Comparison of ENCODE assay signal across 9 mouse cellular contexts in genomic region chr1:171110659-171111019, GRCm38 (mm10). TPM values are rescaled to one million over a fixed set of nuclear protein-coding genes. Genes with fewer than 3 reads are reported as not detected.
DNase-seq lines count a peak whose midpoint lies in the region; ATAC-seq and TF ChIP-seq lines count a peak whose summit lies in the region.
"Had no signal": no experiment of that assay in that cellular context is flagged by ENCODE, and none has a peak within 500 bp of the region (broad histone marks: within the 10 kb centered on the region; RNA-seq: fewer than 3 reads in every experiment).

No protein-coding gene starts in this region.

- no peaks in the 10 kb centered on the region for H3K9me3 ChIP-seq in embryonic facial prominence, embryonic 12.5 days
- H3K9me3 ChIP-seq in hindbrain, embryonic 15.5 days, result no peaks in the 10 kb centered on the region

- H3K36me3 ChIP-seq in embryonic facial prominence, embryonic 12.5 days, result no peaks in the 10 kb centered on the region
- no peaks in the 10 kb centered on the region for H3K36me3 ChIP-seq in hindbrain, embryonic 15.5 days
- H3K36me3 ChIP-seq in myocyte (ENCODE audit: control insufficient read depth, insufficient read depth), result no peaks in the 10 kb centered on the region

- H3K9ac ChIP-seq in embryonic facial prominence, embryonic 12.5 days, result peak overlapping the region; percentile 42
- H3K9ac ChIP-seq in hindbrain, embryonic 15.5 days, result peak overlapping the region; percentile 33

- no peak for TF ChIP-seq CTCF in layer of hippocampus, adult 2 months (conservative IDR thresholded peaks at IDR 0.05)

- H3K27me3 ChIP-seq in embryonic facial prominence, embryonic 12.5 days, result no peaks in the 10 kb centered on the region
- H3K27me3 ChIP-seq in hindbrain, embryonic 15.5 days, result no peaks in the 10 kb centered on the region
- H3K27me3 ChIP-seq in myocyte (ENCODE audit: control insufficient read depth, insufficient read depth, insufficient read length), result no peaks in the 10 kb centered on the region

- H3K4me1 ChIP-seq in embryonic facial prominence, embryonic 12.5 days, result peaks cover 5% of the 10 kb centered on the region; the same call in 1 of the 2 replicates
- H3K4me1 ChIP-seq in hindbrain, embryonic 15.5 days (replicated peaks), result peaks cover 36% of the 10 kb centered on the region

- H3K4me3 ChIP-seq in layer of hippocampus, adult 2 months, result peak overlapping the region; percentile 84
- H3K4me3 ChIP-seq in embryonic facial prominence, embryonic 12.5 days, result peak overlapping the region; percentile 48
- H3K4me3 ChIP-seq in hindbrain, embryonic 15.5 days, result peak overlapping the region; percentile 61
- peak overlapping the region; percentile 54 for H3K4me3 ChIP-seq in myocyte

- no peak for ATAC-seq in embryonic facial prominence, embryonic 12.5 days (ENCODE audit: insufficient number of reproducible peaks, insufficient read depth, low FRiP score, low TSS enrichment)
- ATAC-seq in hindbrain, embryonic 15.5 days (ENCODE audit: low FRiP score, low read depth), result peak; percentile 71

- H3K4me2 ChIP-seq in embryonic facial prominence, embryonic 12.5 days (replicated peaks), result peak overlapping the region; percentile 62
- peak overlapping the region; percentile 70 for H3K4me2 ChIP-seq in hindbrain, embryonic 15.5 days
- H3K4me2 ChIP-seq in myocyte (ENCODE audit: low read depth), result peak overlapping the region; percentile 71

- no peak for TF ChIP-seq POLR2A in myocyte (IDR thresholded peaks at IDR 0.05; ENCODE audit: insufficient read length, low read depth)

- 8% methylated on average over 15 of the region's 15 CpGs for whole genome bisulfite sequencing in embryonic facial prominence, embryonic 12.5 days
- 7% methylated on average over 15 of the region's 15 CpGs for WGBS in hindbrain, embryonic 15.5 days

- no peaks in the 10 kb centered on the region for H3K79me2 ChIP-seq in myocyte (ENCODE audit: control insufficient read depth, insufficient read depth)

- DNase-seq in layer of hippocampus, adult 2 months (ENCODE audit: low spot score in 2 of 2), result no peak
- DNase-seq in layer of hippocampus, adult 9-11 months, result no peak
- DNase-seq in urinary bladder, postnatal 10 days (ENCODE audit: low spot score), result no peak
- DNase-seq in urinary bladder, postnatal 4 days (ENCODE audit: low spot score in 2 of 2), result no peak
- no peak for DNase-seq in spleen, adult 18-20 months

- H3K27ac ChIP-seq in layer of hippocampus, adult 2 months, result peak overlapping the region; percentile 81
- H3K27ac ChIP-seq in embryonic facial prominence, embryonic 12.5 days, result peak overlapping the region; percentile 70
- peak overlapping the region; percentile 77 for H3K27ac ChIP-seq in hindbrain, embryonic 15.5 days (replicated peaks)

- no peak overlapping the region for H3ac ChIP-seq in myocyte (ENCODE audit: control insufficient read depth, insufficient read length)

TF ChIP-seq in myocyte, 11 proteins besides CTCF, POLR2A, EP300 and RAD21:
- TF ChIP-seq MYOG (IDR thresholded peaks at IDR 0.05; ENCODE audit: control insufficient read depth in 1 of 3, insufficient read depth in 1 of 3, insufficient read length in 2 of 3, low read depth in 2 of 3), result no peak

RNA-seq across cellular contexts. Expression of gene Cfap126, which starts 3.1 kb away (rescaled TPM):
- 1 to 10 TPM in 1 of 2 experiments, under 1 TPM in 1; 0.76 to 2.4 TPM for total RNA-seq in layer of hippocampus, adult 2 months (2021)
- polyA plus RNA-seq in embryonic facial prominence, embryonic 12.5 days (2016; fragmentation: Nextera tagmentation; extraction: Ambion mirVana), result 1.4 and 1.8 TPM in 2 replicates
- 7.7 and 14.1 TPM in 2 replicates for polyA plus RNA-seq in hindbrain, embryonic 15.5 days (2015; fragmentation: Nextera tagmentation; extraction: Ambion mirVana)
- polyA plus RNA-seq in myocyte (2012; fragmentation: generic; extraction: Trizol), result 2.2 TPM
- total RNA-seq: neutrophil, adult 5-6 weeks had no signal

RNA-seq across cellular contexts. Expression of gene Sdhc, which starts 39.8 kb away (rescaled TPM):
- total RNA-seq in layer of hippocampus, adult 2 months (2021), result 100 to 1,000 TPM; 185 to 201 TPM
- polyA plus RNA-seq in embryonic facial prominence, embryonic 12.5 days (2016; fragmentation: Nextera tagmentation; extraction: Ambion mirVana), result 210 and 216 TPM in 2 replicates
- polyA plus RNA-seq in hindbrain, embryonic 15.5 days (2015; fragmentation: Nextera tagmentation; extraction: Ambion mirVana), result 290 and 297 TPM in 2 replicates
- 169 TPM for polyA plus RNA-seq in myocyte (2012; fragmentation: generic; extraction: Trizol)

RNA-seq across cellular contexts. Expression of gene Mpz, which starts 39.9 kb away (rescaled TPM):
- not detected for total RNA-seq in layer of hippocampus, adult 2 months (2021)
- 4.5 and 4.7 TPM in 2 replicates for polyA plus RNA-seq in embryonic facial prominence, embryonic 12.5 days (2016; fragmentation: Nextera tagmentation; extraction: Ambion mirVana)
- 4.2 and 7.7 TPM in 2 replicates for polyA plus RNA-seq in hindbrain, embryonic 15.5 days (2015; fragmentation: Nextera tagmentation; extraction: Ambion mirVana)
- 0.11 TPM for polyA plus RNA-seq in myocyte (2012; fragmentation: generic; extraction: Trizol)
- total RNA-seq: neutrophil, adult 5-6 weeks had no signal

RNA-seq across cellular contexts. Expression of gene Fcgr3, which starts 45.9 kb away (rescaled TPM):
- 10 to 100 TPM; 12.0 to 12.3 TPM for total RNA-seq in layer of hippocampus, adult 2 months (2021)
- polyA plus RNA-seq in embryonic facial prominence, embryonic 12.5 days (2016; fragmentation: Nextera tagmentation; extraction: Ambion mirVana), result 6.0 and 6.5 TPM in 2 replicates
- 9.6 and 12.3 TPM in 2 replicates for polyA plus RNA-seq in hindbrain, embryonic 15.5 days (2015; fragmentation: Nextera tagmentation; extraction: Ambion mirVana)
- polyA plus RNA-seq in myocyte (2012; fragmentation: generic; extraction: Trizol), result 0.05 TPM
